In the genomic region with DNA sequence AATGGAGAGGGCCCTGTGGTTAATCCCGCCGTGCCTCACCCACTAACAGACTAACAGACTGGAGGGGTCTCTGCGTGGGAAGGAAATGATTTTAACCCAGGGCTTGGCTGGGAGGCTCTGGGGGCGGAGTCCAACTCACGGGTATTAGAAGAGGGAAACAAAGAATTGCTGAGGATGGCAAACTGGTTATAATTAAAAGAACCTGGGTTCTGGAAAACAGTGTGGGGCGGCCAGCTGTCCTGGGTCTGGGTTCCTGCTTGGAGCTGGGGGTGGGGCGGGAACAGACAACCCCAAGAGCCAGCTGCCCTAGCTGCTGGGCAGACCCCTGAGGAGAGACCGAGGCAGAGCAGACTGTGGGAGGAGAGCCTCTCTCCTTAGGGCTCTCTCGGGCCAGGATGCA, we compare ENCODE assay signal across 10 mouse cellular contexts. TPM values are rescaled to one million over a fixed set of nuclear protein-coding genes. Genes with fewer than 3 reads are reported as not detected.
DNase-seq lines count a peak whose midpoint lies in the region; ATAC-seq lines count a peak whose summit lies in the region.
"Had no signal": no experiment of that assay in that cellular context is flagged by ENCODE, and none has a peak within 500 bp of the region (broad histone marks: within the 10 kb centered on the region; RNA-seq: fewer than 3 reads in every experiment).

No protein-coding gene starts in this region.

- no peak for ATAC-seq in liver, embryonic 11.5 days (replicated peaks; ENCODE audit: low FRiP score)

- no peak overlapping the region for H3K4me2 ChIP-seq in liver, embryonic 11.5 days

- H3K27ac ChIP-seq in limb, embryonic 10.5 days = peak overlapping the region; percentile 86
- H3K27ac ChIP-seq in liver, embryonic 11.5 days (ENCODE audit: low read depth, low read length) = no peak overlapping the region
- H3K27ac ChIP-seq: kidney, postnatal 0 days had no signal

- peak; percentile 50 for DNase-seq in embryo, embryonic 11 days
- DNase-seq in embryo, embryonic 9.5 days (ENCODE audit: extremely low spot score) = no peak
- peak; percentile 33 for DNase-seq in thymus, postnatal 25 days
- no peak for DNase-seq in thymus, postnatal 10 days (ENCODE audit: low spot score in 2 of 2)
- DNase-seq in limb, embryonic 10.5 days (ENCODE audit: low spot score) = peak; percentile 72
- DNase-seq in liver, embryonic 11.5 days (ENCODE audit: low spot score) = no peak
- no peak for DNase-seq in urinary bladder, postnatal 25 days (ENCODE audit: low spot score)
- DNase-seq in heart, postnatal 10 days = no peak
- DNase-seq: heart, adult 18-20 months had no signal

- intact Hi-C loops in heart, postnatal 10 days (cut with DNase I) = no loop called here

- WGBS in limb, embryonic 10.5 days = 36% methylated on average over 9 of the region's 9 CpGs
- WGBS in liver, embryonic 11.5 days = 34% methylated on average over 9 of the region's 9 CpGs

- peaks cover 18% of the 10 kb centered on the region for H3K4me1 ChIP-seq in limb, embryonic 10.5 days
- H3K4me1 ChIP-seq in liver, embryonic 11.5 days (replicated peaks; ENCODE audit: control insufficient read depth, insufficient read depth, low read length) = no peaks in the 10 kb centered on the region

- H3K36me3 ChIP-seq in limb, embryonic 10.5 days = no peaks in the 10 kb centered on the region
- no peaks in the 10 kb centered on the region for H3K36me3 ChIP-seq in liver, embryonic 11.5 days (ENCODE audit: control insufficient read depth, insufficient read depth, low read length)

- no peaks in the 10 kb centered on the region for H3K9me3 ChIP-seq in limb, embryonic 10.5 days (replicated peaks)
- H3K9me3 ChIP-seq in liver, embryonic 11.5 days (ENCODE audit: control insufficient read depth, low read length) = no peaks in the 10 kb centered on the region

- peaks cover 4% of the 10 kb centered on the region; the same call in 1 of the 2 replicates for H3K27me3 ChIP-seq in limb, embryonic 10.5 days (ENCODE audit: low read depth, poor library complexity, severe bottlenecking)
- H3K27me3 ChIP-seq in liver, embryonic 11.5 days (replicated peaks; ENCODE audit: control insufficient read depth, insufficient read depth, low read length) = no peaks in the 10 kb centered on the region

- H3K9ac ChIP-seq in liver, embryonic 11.5 days (ENCODE audit: low read depth, low read length) = no peak overlapping the region

- H3K4me3 ChIP-seq in limb, embryonic 10.5 days = no peak overlapping the region
- no peak overlapping the region for H3K4me3 ChIP-seq in liver, embryonic 11.5 days (ENCODE audit: low read depth, low read length)

RNA-seq across cellular contexts. Expression of a gene that starts 32.2 kb away (rescaled TPM):
- polyA plus RNA-seq in limb, embryonic 10.5 days (2016; fragmentation: Nextera tagmentation; extraction: Ambion mirVana) = 12.1 and 12.3 TPM in 2 replicates
- 14.6 and 16.5 TPM in 2 replicates for polyA plus RNA-seq in liver, embryonic 11.5 days (2014; fragmentation: Nextera tagmentation; extraction: Ambion mirVana)
- 1 to 10 TPM; 4.7 to 5.1 TPM for total RNA-seq in heart, postnatal 10 days (2021)

Comparison
In these comparisons a context has a peak if more than half of its experiments do, and no peak if none do; other contexts are left out.
1. DNase-seq: peak in embryo, embryonic 11 days (single experiment), thymus, postnatal 25 days (single experiment) and limb, embryonic 10.5 days (single experiment); none in embryo, embryonic 9.5 days (single experiment), thymus, postnatal 10 days (0 of 2), liver, embryonic 11.5 days (single experiment), urinary bladder, postnatal 25 days (single experiment) and heart, postnatal 10 days (0 of 2).